Mouse (Mus musculus) lung, postnatal 4 days (tissue): Measurements from ENCODE around the gene Ptx3.
"Not testable (repeated sequence)": the region's sequence is repeated elsewhere in the genome, so short reads cannot be mapped to it uniquely, and the experiment has no call there.

Source experiments
- DNase-seq, 2 experiments: peaks; one replicate each; pipeline ENCODE4 v3.0.0; 2021

The Ptx3 gene

GRCm38 (mm10) chr3:66219655-66220191, at the start of gene Ptx3:
Gene Ptx3 (plus strand): TSS chr3:66219910.
- DNase-seq = no peak

GRCm38 (mm10) chr3:66172907-66173306, 46.8 kb upstream of the Ptx3 start:
- DNase-seq = peak in 1 of 2 experiments; percentile 17

GRCm38 (mm10) chr3:66179647-66180046, 40.1 kb upstream of the Ptx3 start:
- DNase-seq = no peak

- DNase-seq = no peak
Measured at GRCm38 (mm10) chr3:66193910-66194562, 25.7 kb upstream of the Ptx3 start.

- DNase-seq = peak in 1 of 2 experiments; percentile 22
Measured at GRCm38 (mm10) chr3:66208836-66209573, 10.7 kb upstream of the Ptx3 start.

GRCm38 (mm10) chr3:66213524-66213923, 6.2 kb upstream of the Ptx3 start:
- DNase-seq = no peak

GRCm38 (mm10) chr3:66215759-66216158, 4.0 kb upstream of the Ptx3 start:
- DNase-seq = no peak

- DNase-seq = peak; percentile 37 to 67
Measured at GRCm38 (mm10) chr3:66220554-66221242, 988 bp downstream of the Ptx3 start.

GRCm38 (mm10) chr3:66221243-66221611, 1.5 kb downstream of the Ptx3 start:
- DNase-seq = peak; percentile 18 to 32

- DNase-seq = peak in 1 of 2 experiments; percentile 27
Measured at GRCm38 (mm10) chr3:66224931-66225537, 5.3 kb downstream of the Ptx3 start.

- DNase-seq = not testable (repeated sequence)
Measured at GRCm38 (mm10) chr3:66236234-66236871, 16.6 kb downstream of the Ptx3 start.

GRCm38 (mm10) chr3:66240476-66240875, 20.8 kb downstream of the Ptx3 start:
- no peak for DNase-seq

GRCm38 (mm10) chr3:66251842-66252241, 32.1 kb downstream of the Ptx3 start:
- DNase-seq = no peak

- DNase-seq = no peak
Measured at GRCm38 (mm10) chr3:66254504-66255105, 34.9 kb downstream of the Ptx3 start.

GRCm38 (mm10) chr3:66262319-66262718, 42.6 kb downstream of the Ptx3 start:
- peak in 1 of 2 experiments; percentile 42 for DNase-seq

- no peak for DNase-seq
Measured at GRCm38 (mm10) chr3:66263270-66263669, 43.6 kb downstream of the Ptx3 start.
